Mouse (Mus musculus) liver, adult 2 months (tissue): ENCODE data around the gene Ifrd1.

ENCODE experiments used
- CTCF ChIP-seq: fragments of 200-500 bp; IDR thresholded peaks from 2 replicates; pipeline ENCODE4 v1.5.1; 2011; ENCODE audit warnings: low read depth, low read length, control low read depth
- POLR2A ChIP-seq: fragments of 200-500 bp; IDR thresholded peaks from 2 replicates; pipeline ENCODE4 v1.6.1; 2011; ENCODE audit warnings: low read length, control low read depth; ENCODE audit not compliant: insufficient read depth; ENCODE audit errors: extremely low read depth

DNA sequence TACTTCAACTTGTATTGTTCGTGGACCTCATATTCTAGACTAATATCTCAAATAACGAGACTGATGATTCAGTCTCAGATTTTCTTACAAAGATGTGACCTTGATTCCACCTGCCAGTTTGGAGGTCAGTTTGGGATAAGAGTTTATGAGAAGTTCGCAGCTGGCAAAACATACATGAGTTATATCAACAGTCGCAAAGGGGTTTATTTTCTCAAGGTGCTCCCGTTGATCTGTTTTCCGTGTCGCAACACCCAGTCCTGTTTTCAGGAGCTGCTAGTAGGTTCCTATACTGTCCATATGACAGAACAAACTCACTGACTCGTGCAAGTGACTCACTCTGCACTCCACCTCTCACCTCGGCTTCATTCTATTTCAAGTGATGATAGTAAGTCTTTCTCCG, 24.6 kb downstream of the Ifrd1 start:
- TF ChIP-seq CTCF (no peak), POLR2A (no peak)
